ENCODE assay signal across 14 mouse cellular contexts in genomic region chr1:132659604-132660003, GRCm38 (mm10).
DNase-seq lines count a peak whose midpoint lies in the region; ATAC-seq and TF ChIP-seq lines count a peak whose summit lies in the region.
"Had no signal": no experiment of that assay in that cellular context is flagged by ENCODE, and none has a peak within 500 bp of the region (broad histone marks: within the 10 kb centered on the region; RNA-seq: fewer than 3 reads in every experiment).

No protein-coding gene starts in this region.

- H3K27me3 ChIP-seq in embryonic facial prominence, embryonic 12.5 days = no peaks in the 10 kb centered on the region
- H3K27me3 ChIP-seq in hindbrain, embryonic 16.5 days (replicated peaks; ENCODE audit: control insufficient read depth, insufficient read depth, low read length) = no peaks in the 10 kb centered on the region
- no peaks in the 10 kb centered on the region for H3K27me3 ChIP-seq in neural tube, embryonic 12.5 days (replicated peaks)
- H3K27me3 ChIP-seq in thymus, adult 2 months (ENCODE audit: control insufficient read depth, insufficient read depth, low read length) = no peaks in the 10 kb centered on the region

- WGBS in embryonic facial prominence, embryonic 12.5 days = 17% methylated on average over 3 of the region's 3 CpGs
- 3% methylated on average over 3 of the region's 3 CpGs for WGBS in hindbrain, embryonic 16.5 days
- 13% methylated on average over 3 of the region's 3 CpGs for WGBS in neural tube, embryonic 12.5 days
- 26% methylated on average over 3 of the region's 3 CpGs for WGBS in thymus, adult 2 months

- no peak for ATAC-seq in embryonic facial prominence, embryonic 12.5 days (ENCODE audit: insufficient number of reproducible peaks, insufficient read depth, low FRiP score, low TSS enrichment)
- peak; percentile 44 for ATAC-seq in hindbrain, embryonic 16.5 days
- peak; percentile 38; the same call in 1 of the 2 replicates for ATAC-seq in neural tube, embryonic 12.5 days (ENCODE audit: low FRiP score, low read depth)
- ATAC-seq: inflammation-experienced regulatory T-cells, adult 6 months had no signal

- no peak overlapping the region for H3K4me2 ChIP-seq in embryonic facial prominence, embryonic 12.5 days (replicated peaks)
- H3K4me2 ChIP-seq in hindbrain, embryonic 16.5 days (ENCODE audit: low read length) = no peak overlapping the region
- no peak overlapping the region for H3K4me2 ChIP-seq in neural tube, embryonic 12.5 days (replicated peaks)
- H3K4me2 ChIP-seq: lung, embryonic 14.5 days had no signal

- no peak overlapping the region for H3K4me3 ChIP-seq in embryonic facial prominence, embryonic 12.5 days
- H3K4me3 ChIP-seq in hindbrain, embryonic 16.5 days (ENCODE audit: low read length) = no peak overlapping the region
- H3K4me3 ChIP-seq in neural tube, embryonic 12.5 days = no peak overlapping the region
- H3K4me3 ChIP-seq in thymus, adult 2 months (ENCODE audit: control insufficient read depth, insufficient read depth, low read length) = no peak overlapping the region
- H3K4me3 ChIP-seq: limb, embryonic 10.5 days had no signal

- H3K36me3 ChIP-seq in embryonic facial prominence, embryonic 12.5 days = no peaks in the 10 kb centered on the region
- H3K36me3 ChIP-seq in hindbrain, embryonic 16.5 days (ENCODE audit: control insufficient read depth, insufficient read depth, low read length) = peaks cover 2% of the 10 kb centered on the region; the same call in 1 of the 2 replicates
- peaks cover 7% of the 10 kb centered on the region; the same call in 1 of the 2 replicates for H3K36me3 ChIP-seq in neural tube, embryonic 12.5 days
- no peaks in the 10 kb centered on the region for H3K36me3 ChIP-seq in thymus, adult 2 months (ENCODE audit: control insufficient read depth, insufficient read depth, low read length)
- H3K36me3 ChIP-seq: limb, embryonic 10.5 days had no signal

- peak; percentile 60 to 64 for DNase-seq in frontal cortex, postnatal 36 days (ENCODE audit: low spot score in 2 of 2)
- no peak for DNase-seq in frontal cortex, postnatal 14 days (ENCODE audit: low spot score in 2 of 2)
- DNase-seq in thymus, adult 2 months = no peak
- DNase-seq in ovary, postnatal 14 days (ENCODE audit: low spot score) = no peak
- DNase-seq in gastrocnemius, postnatal 10 days = no peak
- DNase-seq: adrenal gland, adult 2 months; cerebellum, adult 9-11 months; heart, adult 18-20 months; lung, embryonic 14.5 days had no signal

- H3K4me1 ChIP-seq in embryonic facial prominence, embryonic 12.5 days = no peaks in the 10 kb centered on the region
- peaks cover 28% of the 10 kb centered on the region for H3K4me1 ChIP-seq in hindbrain, embryonic 16.5 days (ENCODE audit: control insufficient read depth, insufficient read depth, low read depth, low read length)
- H3K4me1 ChIP-seq in neural tube, embryonic 12.5 days = peaks cover 34% of the 10 kb centered on the region
- H3K4me1 ChIP-seq in thymus, adult 2 months (replicated peaks; ENCODE audit: control insufficient read depth, insufficient read depth, low read length) = no peaks in the 10 kb centered on the region

- no peak for TF ChIP-seq POLR2A in thymus, adult 2 months (IDR thresholded peaks at IDR 0.05; ENCODE audit: control insufficient read depth, extremely low read depth, insufficient read depth, low read length, poor library complexity)

- H3K9ac ChIP-seq in embryonic facial prominence, embryonic 12.5 days = no peak overlapping the region
- peak overlapping the region; percentile 25 for H3K9ac ChIP-seq in hindbrain, embryonic 16.5 days (ENCODE audit: low read depth, low read length)
- H3K9ac ChIP-seq in neural tube, embryonic 12.5 days = no peak overlapping the region
- H3K9ac ChIP-seq: lung, embryonic 14.5 days had no signal

- no peak for TF ChIP-seq CTCF in thymus, adult 2 months (IDR thresholded peaks at IDR 0.05; ENCODE audit: borderline replicate concordance, control insufficient read depth, extremely low read depth, insufficient read depth, low read length, poor library complexity)

- H3K27ac ChIP-seq in embryonic facial prominence, embryonic 12.5 days = 0 out of 2 replicates have a peak overlapping the region, but pooled peaks have one; percentile 6
- H3K27ac ChIP-seq in hindbrain, embryonic 16.5 days (ENCODE audit: low read depth, low read length) = peak overlapping the region; percentile 67
- peak overlapping the region; percentile 28 for H3K27ac ChIP-seq in neural tube, embryonic 12.5 days
- H3K27ac ChIP-seq in thymus, adult 2 months (ENCODE audit: control insufficient read depth, insufficient read depth, low read length) = no peak overlapping the region
- H3K27ac ChIP-seq: limb, embryonic 10.5 days had no signal

- no peaks in the 10 kb centered on the region for H3K9me3 ChIP-seq in embryonic facial prominence, embryonic 12.5 days
- no peaks in the 10 kb centered on the region for H3K9me3 ChIP-seq in hindbrain, embryonic 16.5 days (ENCODE audit: control insufficient read depth, low read length)
- H3K9me3 ChIP-seq in neural tube, embryonic 12.5 days = no peaks in the 10 kb centered on the region
- H3K9me3 ChIP-seq: limb, embryonic 10.5 days had no signal

Comparison
In these comparisons a context has a peak if more than half of its experiments do, and no peak if none do; other contexts are left out.
1. DNase-seq: peak in frontal cortex, postnatal 36 days (2 of 2); none in frontal cortex, postnatal 14 days (0 of 2), thymus, adult 2 months (single experiment), ovary, postnatal 14 days (single experiment) and gastrocnemius, postnatal 10 days (single experiment).